Mouse (Mus musculus) kidney, postnatal 0 days (tissue): ENCODE measurements around the gene Hes2. TPM values are rescaled to one million over a fixed set of nuclear protein-coding genes. Genes with fewer than 3 reads are reported as not detected.

Experiments used
- ATAC-seq: fragments of 200-750 bp; cut with Nextera tagmentation; replicated peaks from 2 replicates; pipeline ENCODE4 v1.8.0; 2017; ENCODE audit warnings: low read depth, moderate number of reproducible peaks, moderate TSS enrichment, moderate library complexity; ENCODE audit not compliant: low FRiP score
- DNase-seq: peaks from one replicate; pipeline ENCODE4 v3.0.0-alpha.2; 2016; ENCODE audit warnings: low spot score
- H3K27ac ChIP-seq: fragments of 300-500 bp; sonication (generic); 2 replicates; pipeline ENCODE4 v1.5.1; 2014; ENCODE audit warnings: mild to moderate bottlenecking
- H3K27me3 ChIP-seq: fragments of 300-500 bp; sonication (generic); 2 replicates; pipeline ENCODE4 v1.6.1; 2014; ENCODE audit warnings: low read length, mixed read lengths; ENCODE audit not compliant: insufficient read depth
- H3K36me3 ChIP-seq: fragments of 300-500 bp; sonication (generic); 2 replicates; pipeline ENCODE4 v1.6.1; 2014; ENCODE audit warnings: low read length, mixed read lengths; ENCODE audit not compliant: insufficient read depth
- H3K4me1 ChIP-seq: fragments of 300-500 bp; sonication (generic); replicated peaks from 2 replicates; pipeline ENCODE4 v1.6.1; 2014; ENCODE audit warnings: antibody characterized with exemption, low read length, mixed read lengths; ENCODE audit not compliant: insufficient read depth
- H3K4me2 ChIP-seq: fragments of 300-500 bp; sonication (generic); 2 replicates; pipeline ENCODE4 v1.6.1; 2014; ENCODE audit warnings: mild to moderate bottlenecking, low read length, moderate library complexity, mixed read lengths
- H3K4me3 ChIP-seq: fragments of 300-500 bp; sonication (generic); replicated peaks from 2 replicates; pipeline ENCODE4 v1.5.1; 2014; ENCODE audit warnings: low read depth, low read length
- H3K9ac ChIP-seq: fragments of 300-500 bp; sonication (generic); 2 replicates; pipeline ENCODE4 v1.6.1; 2014; ENCODE audit warnings: low read depth, low read length
- H3K9me3 ChIP-seq: fragments of 300-500 bp; sonication (generic); replicated peaks from 2 replicates; pipeline ENCODE4 v1.6.1; 2016; ENCODE audit warnings: low read length, inconsistent platforms, mixed read lengths
- CTCF ChIP-seq: IDR thresholded peaks from 2 replicates; pipeline ENCODE4 v1.5.1; 2016; ENCODE audit warnings: antibody characterized with exemption, low read depth, mild to moderate bottlenecking, moderate library complexity
- WGBS: fragments of 180-500 bp; shearing (Covaris S2); extraction: QIAGEN DNeasy Blood & Tissue Kit; methylation state at CpG from one replicate; pipeline ENCODE4 v1.1.7; 2014; 5-methylcytosine and 5-hydroxymethylcytosine counted together
- polyA plus RNA-seq: library from polyadenylated mRNA; unstranded; fragments of >200 nt; fragmentation: Nextera tagmentation; extraction: Ambion mirVana; gene quantifications from 2 replicates; pipeline ENCODE4 v1.2.1, GENCODE M21; 2015

Gene Hes2
- polyA plus RNA-seq, 1 experiment from 2014 or later: 0.41 TPM

DNA sequence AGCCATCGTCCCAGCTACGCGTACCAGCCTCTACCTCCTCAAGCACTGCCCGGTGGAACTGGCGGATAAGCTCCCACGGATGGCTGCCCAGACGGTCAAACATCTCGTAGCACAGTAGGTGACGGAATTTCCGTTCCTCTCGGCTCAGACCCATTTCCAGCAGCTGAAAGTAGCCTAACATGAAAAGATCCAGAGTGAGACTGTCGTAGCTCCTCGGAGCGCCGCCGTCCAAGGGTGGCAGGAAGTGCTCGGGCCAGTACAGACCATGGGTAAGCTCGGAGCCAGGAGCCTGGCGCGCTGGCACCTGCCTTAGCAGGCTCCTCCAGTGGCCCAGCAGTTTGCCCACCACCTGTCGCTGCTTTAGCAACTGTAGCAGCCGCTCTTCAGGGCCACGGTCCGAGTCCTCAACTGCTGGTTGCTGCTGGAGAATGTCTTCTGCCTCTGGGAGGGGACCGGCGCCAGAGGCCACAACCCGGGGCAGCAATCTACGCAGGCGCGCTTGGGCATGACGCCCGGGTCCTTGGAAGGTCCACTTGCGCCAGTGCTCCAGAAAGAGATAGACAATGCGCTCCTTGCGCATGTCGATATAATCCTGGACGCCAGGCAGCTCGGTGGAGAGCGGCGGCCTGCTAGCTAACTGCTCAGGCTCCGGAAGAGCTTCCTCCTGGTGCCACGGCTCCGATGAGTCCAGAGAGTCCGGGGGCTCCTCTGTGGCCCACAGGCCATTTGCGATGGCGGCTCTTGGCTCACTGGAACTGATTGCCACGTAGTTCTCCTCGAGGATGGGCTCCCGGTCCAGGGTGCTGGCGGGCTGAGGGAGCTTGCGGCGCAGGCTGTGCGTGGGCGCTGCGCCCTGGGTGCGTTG lies 33.3 kb upstream of the Hes2 start:
- no peak for DNase-seq
- no peak for ATAC-seq
- Histone ChIP-seq H3K36me3 (no peaks in the 10 kb centered on the region), H3K27ac (no peak overlapping the region), H3K9ac (no peak overlapping the region), H3K4me2 (peak overlapping the region; percentile 40), H3K4me3 (peak overlapping the region; percentile 13; the same call in 1 of the 2 replicates), H3K27me3 (peaks cover 62% of the 10 kb centered on the region), H3K9me3 (no peaks in the 10 kb centered on the region), H3K4me1 (peaks cover 31% of the 10 kb centered on the region)
- no peak for TF ChIP-seq CTCF
- WGBS: 18% methylated on average over 56 of the region's 56 CpGs

DNA sequence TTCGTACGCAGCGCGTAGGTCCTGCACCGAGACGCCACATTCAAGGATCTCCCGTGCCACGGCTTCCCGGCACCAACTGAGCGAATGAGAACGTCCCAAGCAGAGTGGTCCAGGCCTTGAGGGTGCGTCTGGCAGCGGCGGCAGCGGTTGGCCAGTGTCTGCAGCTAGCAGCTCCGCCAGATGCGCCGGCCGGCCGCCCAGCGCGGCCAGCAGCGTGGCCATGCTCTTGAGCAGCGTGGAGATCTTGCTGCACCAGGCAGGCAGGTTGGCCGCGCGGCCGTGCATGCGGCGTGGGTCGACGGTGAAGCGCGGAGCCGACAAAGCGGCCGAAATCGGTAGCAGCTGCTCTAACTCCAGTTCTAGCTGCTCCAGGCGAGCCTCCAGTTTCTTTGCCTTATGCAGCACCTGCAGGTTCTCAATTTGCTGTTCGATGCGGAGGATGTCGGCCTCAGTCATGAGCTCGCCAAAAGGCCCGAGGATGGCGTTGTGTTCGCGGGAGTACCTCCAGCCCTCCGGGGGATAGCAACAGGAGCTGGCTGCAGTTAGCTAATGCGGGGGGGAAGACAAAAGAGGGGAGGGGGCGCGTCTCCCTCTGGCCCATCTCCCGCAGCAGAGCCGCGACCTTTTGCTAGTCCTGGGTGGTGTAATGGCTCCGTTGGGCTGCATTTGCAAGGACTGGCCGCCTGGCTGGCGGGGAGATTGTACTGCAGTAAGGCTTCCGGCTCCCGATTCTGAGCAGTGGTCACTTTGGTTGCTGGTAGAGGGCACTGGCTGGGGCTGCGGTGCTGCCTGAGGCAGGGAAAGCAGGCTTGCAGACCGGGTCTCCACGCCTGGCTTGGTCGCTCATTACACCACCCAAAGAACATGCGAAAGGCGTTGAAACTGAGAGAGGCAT lies 32.4 kb upstream of the Hes2 start:
- WGBS: 12% methylated on average over 65 of the region's 65 CpGs
- Histone ChIP-seq H3K4me2 (peak overlapping the region; percentile 40), H3K4me3 (0 out of 2 replicates have a peak overlapping the region, but pooled peaks have one; percentile 13), H3K4me1 (peaks cover 32% of the 10 kb centered on the region), H3K9ac (no peak overlapping the region), H3K27ac (no peak overlapping the region), H3K9me3 (no peaks in the 10 kb centered on the region), H3K36me3 (no peaks in the 10 kb centered on the region), H3K27me3 (peaks cover 54% of the 10 kb centered on the region)
- ATAC-seq (no peak), DNase-seq (peak; percentile 55)
- TF ChIP-seq CTCF: peak; percentile 20; the same call in 1 of the 2 replicates

DNA sequence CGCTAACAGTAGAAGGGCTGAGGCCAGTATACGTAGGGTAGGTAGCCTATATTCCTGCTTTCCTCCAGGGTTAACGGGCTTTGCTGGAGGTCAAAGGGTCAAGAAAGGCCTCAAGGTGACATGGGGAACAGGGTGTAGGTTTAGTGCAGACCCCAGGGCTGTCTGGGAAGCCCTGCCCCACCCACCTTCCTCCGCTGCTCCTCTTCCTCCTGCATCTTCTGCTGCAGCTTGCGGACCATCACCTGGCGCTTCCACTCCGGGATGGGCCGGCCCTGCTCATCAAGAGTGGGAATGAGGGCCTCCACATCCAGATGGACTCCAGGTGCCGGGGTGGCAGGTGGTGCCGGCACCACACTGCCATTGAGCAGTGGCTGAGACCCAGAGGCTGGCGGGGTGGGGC lies 30.8 kb upstream of the Hes2 start:
- Histone ChIP-seq H3K4me3 (no peak overlapping the region), H3K36me3 (no peaks in the 10 kb centered on the region), H3K27me3 (peaks cover 51% of the 10 kb centered on the region), H3K9ac (no peak overlapping the region), H3K9me3 (no peaks in the 10 kb centered on the region), H3K27ac (no peak overlapping the region), H3K4me1 (peaks cover 37% of the 10 kb centered on the region), H3K4me2 (no peak overlapping the region)
- 91% methylated on average over 11 of the region's 11 CpGs for WGBS
- TF ChIP-seq CTCF: no peak
- DNase-seq (no peak), ATAC-seq (no peak)

GRCm38 (mm10) chr4:152128784-152129183 lies 29.9 kb upstream of the Hes2 start:
- DNase-seq: no peak
- H3K9ac ChIP-seq: no peak overlapping the region
- H3K27me3 ChIP-seq: peaks cover 48% of the 10 kb centered on the region
- H3K4me2 ChIP-seq: peak overlapping the region; percentile 37; the same call in 1 of the 2 replicates
- ATAC-seq: peak; percentile 21
- no peak overlapping the region for H3K4me3 ChIP-seq
- WGBS: 57% methylated on average over 5 of the region's 5 CpGs
- no peak for TF ChIP-seq CTCF
- no peaks in the 10 kb centered on the region for H3K36me3 ChIP-seq
- H3K9me3 ChIP-seq: no peaks in the 10 kb centered on the region
- H3K27ac ChIP-seq: peak overlapping the region; percentile 57; the same call in 1 of the 2 replicates
- H3K4me1 ChIP-seq: peaks cover 37% of the 10 kb centered on the region

DNA sequence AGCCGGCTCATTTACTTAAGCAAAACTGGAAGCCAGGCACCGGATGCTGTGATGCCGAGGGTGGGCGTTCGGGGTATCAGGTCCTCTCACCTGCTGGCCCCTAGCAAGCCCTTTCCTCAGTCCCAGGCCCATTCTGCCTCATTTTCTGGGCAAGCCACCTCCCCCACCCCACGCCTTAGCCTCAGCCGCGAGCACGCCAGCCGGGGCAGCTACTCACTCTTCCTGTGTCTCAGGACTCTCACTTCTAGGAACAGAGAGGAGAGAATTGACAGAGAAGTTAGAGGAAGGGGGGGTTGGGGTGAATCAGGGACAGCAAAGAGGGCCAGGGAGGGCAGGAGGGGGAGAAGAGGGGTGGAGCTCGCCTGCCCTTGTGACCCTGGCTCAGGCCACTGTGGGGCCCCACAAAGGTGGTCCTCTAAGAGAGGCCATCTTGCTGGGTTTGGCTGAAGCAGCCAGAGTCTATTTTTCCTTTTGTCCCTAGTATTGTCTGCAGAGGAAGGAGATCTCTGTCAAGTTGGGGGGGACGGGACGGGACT lies 29.2 kb upstream of the Hes2 start:
- Histone ChIP-seq H3K27me3 (peaks cover 42% of the 10 kb centered on the region), H3K9me3 (no peaks in the 10 kb centered on the region), H3K36me3 (no peaks in the 10 kb centered on the region), H3K4me2 (peak overlapping the region; percentile 37; the same call in 1 of the 2 replicates), H3K9ac (no peak overlapping the region), H3K4me3 (no peak overlapping the region), H3K27ac (peak overlapping the region; percentile 57; the same call in 1 of the 2 replicates), H3K4me1 (peaks cover 37% of the 10 kb centered on the region)
- ATAC-seq (no peak), DNase-seq (no peak)
- TF ChIP-seq CTCF: no peak
- WGBS: 32% methylated on average over 13 of the region's 13 CpGs
